Mouse (Mus musculus) liver, embryonic 15.5 days (tissue): ENCODE data around the gene Stab1. TPM values are rescaled to one million over a fixed set of nuclear protein-coding genes. Genes with fewer than 3 reads are reported as not detected.

ENCODE experiments used
- ATAC-seq: fragments of 200-750 bp; cut with Nextera tagmentation; 2 replicates; pipeline ENCODE4 v1.8.0; 2017; ENCODE audit warnings: moderate number of reproducible peaks, mild to moderate bottlenecking, moderate library complexity; ENCODE audit not compliant: insufficient read depth
- H3K27ac ChIP-seq: fragments of 300-500 bp; sonication (generic); replicated peaks from 2 replicates; pipeline ENCODE4 v1.5.1; 2015; ENCODE audit warnings: mild to moderate bottlenecking, inconsistent platforms
- H3K27me3 ChIP-seq: fragments of 300-500 bp; sonication (generic); 2 replicates; pipeline ENCODE4 v1.6.1; 2015; ENCODE audit warnings: mild to moderate bottlenecking, inconsistent platforms
- H3K36me3 ChIP-seq: fragments of 300-500 bp; sonication (generic); replicated peaks from 2 replicates; pipeline ENCODE4 v1.6.1; 2015; ENCODE audit warnings: moderate library complexity, mild to moderate bottlenecking, inconsistent platforms
- H3K4me1 ChIP-seq: fragments of 300-500 bp; sonication (generic); replicated peaks from 2 replicates; pipeline ENCODE4 v1.6.1; 2015; ENCODE audit warnings: inconsistent platforms
- H3K4me2 ChIP-seq: fragments of 300-500 bp; sonication (generic); 2 replicates; pipeline ENCODE4 v1.6.1; 2015; ENCODE audit warnings: moderate library complexity, mild to moderate bottlenecking, inconsistent platforms
- H3K4me3 ChIP-seq: fragments of 300-500 bp; sonication (generic); replicated peaks from 2 replicates; pipeline ENCODE4 v1.5.1; 2015; ENCODE audit warnings: mild to moderate bottlenecking, inconsistent platforms
- H3K9ac ChIP-seq: fragments of 300-500 bp; sonication (generic); 2 replicates; pipeline ENCODE4 v1.6.1; 2015; ENCODE audit warnings: moderate library complexity, mild to moderate bottlenecking, inconsistent platforms
- H3K9me3 ChIP-seq: fragments of 300-500 bp; sonication (generic); replicated peaks from 2 replicates; pipeline ENCODE4 v1.6.1; 2016; ENCODE audit warnings: inconsistent platforms
- WGBS: fragments of 180-500 bp; shearing (Covaris S2); methylation state at CpG from one replicate; pipeline ENCODE4 v1.1.7; 2015; ENCODE audit warnings: mixed read lengths; ENCODE audit not compliant: insufficient replicate concordance; 5-methylcytosine and 5-hydroxymethylcytosine counted together
- polyA plus RNA-seq: library from polyadenylated mRNA; unstranded; fragments of >200 nt; fragmentation: Nextera tagmentation; extraction: Ambion mirVana; gene quantifications from 2 replicates; pipeline ENCODE4 v1.2.1, GENCODE M21; 2015

Gene Stab1
- 22.0 and 27.4 TPM in 2 replicates for polyA plus RNA-seq

GRCm38 (mm10) chr14:31168425-31168824 is at the start of gene Stab1:
TSS of gene Stab1 (minus strand) at chr14:31168641.
- Histone ChIP-seq H3K4me2 (no peak within 1 kb of the TSS), H3K36me3 (peaks cover 35% of the 10 kb centered on the region), H3K9ac (no peak within 1 kb of the TSS), H3K27me3 (peaks cover 27% of the 10 kb centered on the region), H3K27ac (no peak within 1 kb of the TSS; the same call in 1 of the 2 replicates), H3K4me3 (peak within 1 kb of the TSS; percentile 9), H3K9me3 (no peaks in the 10 kb centered on the region), H3K4me1 (peaks cover 45% of the 10 kb centered on the region)
- WGBS = 9% methylated on average over 10 of the region's 10 CpGs
- no peak for ATAC-seq

GRCm38 (mm10) chr14:31217666-31218065 is 49.2 kb upstream of the Stab1 start, which contains the start of gene Sema3g:
TSS of gene Sema3g (plus strand) at chr14:31217860.
- 8% methylated on average over 11 of the region's 11 CpGs for WGBS
- Histone ChIP-seq H3K27me3 (peaks cover 7% of the 10 kb centered on the region; the same call in 1 of the 2 replicates), H3K9ac (no peak within 1 kb of the TSS), H3K27ac (no peak within 1 kb of the TSS), H3K4me1 (peaks cover 31% of the 10 kb centered on the region), H3K36me3 (no peaks in the 10 kb centered on the region), H3K4me2 (no peak within 1 kb of the TSS), H3K4me3 (no peak within 1 kb of the TSS), H3K9me3 (no peaks in the 10 kb centered on the region)
- ATAC-seq = no peak; the same call in 1 of the 2 replicates

GRCm38 (mm10) chr14:31216846-31217245 is 48.4 kb upstream of the Stab1 start, which contains the start of gene Nisch:
TSS of gene Nisch (minus strand) at chr14:31216946.
- Histone ChIP-seq H3K9ac (no peak within 1 kb of the TSS), H3K4me3 (no peak within 1 kb of the TSS), H3K4me2 (no peak within 1 kb of the TSS), H3K4me1 (peaks cover 31% of the 10 kb centered on the region), H3K36me3 (no peaks in the 10 kb centered on the region), H3K27me3 (peaks cover 7% of the 10 kb centered on the region; the same call in 1 of the 2 replicates), H3K27ac (no peak within 1 kb of the TSS), H3K9me3 (no peaks in the 10 kb centered on the region)
- WGBS = 58% methylated on average over 2 of the region's 2 CpGs
- ATAC-seq = no peak

- Histone ChIP-seq H3K27me3 (no peaks in the 10 kb centered on the region; the same call in 1 of the 2 replicates), H3K9ac (no peak overlapping the region), H3K4me3 (no peak overlapping the region), H3K27ac (no peak overlapping the region), H3K36me3 (no peaks in the 10 kb centered on the region), H3K4me2 (no peak overlapping the region; the same call in 1 of the 2 replicates), H3K9me3 (no peaks in the 10 kb centered on the region), H3K4me1 (peaks cover 38% of the 10 kb centered on the region)
- no peak for ATAC-seq
- WGBS = 26% methylated on average over 15 of the region's 15 CpGs
These were observed 46.9 kb upstream of the Stab1 start for GRCm38 (mm10) chr14:31215157-31216002.

GRCm38 (mm10) chr14:31214684-31215083 is 46.2 kb upstream of the Stab1 start:
- WGBS = 49% methylated on average over 3 of the region's 3 CpGs
- no peak overlapping the region for H3K9ac ChIP-seq
- ATAC-seq = no peak

GRCm38 (mm10) chr14:31213868-31214267 is 45.4 kb upstream of the Stab1 start:
- no peak; the same call in 1 of the 2 replicates for ATAC-seq
- Histone ChIP-seq H3K27me3 (no peaks in the 10 kb centered on the region; the same call in 1 of the 2 replicates), H3K4me3 (no peak overlapping the region), H3K9me3 (no peaks in the 10 kb centered on the region), H3K36me3 (no peaks in the 10 kb centered on the region), H3K9ac (no peak overlapping the region), H3K4me2 (no peak overlapping the region), H3K27ac (peak overlapping the region; percentile 45), H3K4me1 (peaks cover 45% of the 10 kb centered on the region)
- WGBS = 56% methylated on average over 8 of the region's 8 CpGs

More at GRCm38 (mm10) chr14:31214684-31215083, 46.2 kb upstream of the Stab1 start:
- Histone ChIP-seq H3K27ac (no peak overlapping the region; the same call in 1 of the 2 replicates), H3K4me1 (peaks cover 38% of the 10 kb centered on the region), H3K36me3 (no peaks in the 10 kb centered on the region), H3K4me3 (no peak overlapping the region), H3K27me3 (no peaks in the 10 kb centered on the region; the same call in 1 of the 2 replicates), H3K4me2 (no peak overlapping the region), H3K9me3 (no peaks in the 10 kb centered on the region)

GRCm38 (mm10) chr14:31212499-31212898 is 44.1 kb upstream of the Stab1 start:
- Histone ChIP-seq H3K36me3 (no peaks in the 10 kb centered on the region), H3K9me3 (no peaks in the 10 kb centered on the region), H3K9ac (no peak overlapping the region), H3K27me3 (0 out of 2 replicates have a peak, but pooled peaks cover 3% of the 10 kb centered on the region), H3K27ac (no peak overlapping the region), H3K4me2 (no peak overlapping the region), H3K4me3 (no peak overlapping the region), H3K4me1 (peaks cover 53% of the 10 kb centered on the region)
- 68% methylated on average over 3 of the region's 3 CpGs for whole genome bisulfite sequencing
- no peak for ATAC-seq

GRCm38 (mm10) chr14:31211854-31212253 is 43.4 kb upstream of the Stab1 start:
- WGBS = 68% methylated on average over 6 of the region's 6 CpGs
- Histone ChIP-seq H3K4me1 (peaks cover 56% of the 10 kb centered on the region), H3K4me2 (no peak overlapping the region), H3K9ac (no peak overlapping the region), H3K36me3 (no peaks in the 10 kb centered on the region), H3K4me3 (no peak overlapping the region), H3K27me3 (0 out of 2 replicates have a peak, but pooled peaks cover 3% of the 10 kb centered on the region), H3K27ac (no peak overlapping the region), H3K9me3 (no peaks in the 10 kb centered on the region)
- no peak for ATAC-seq

- 0 out of 2 replicates have a peak, but pooled peaks cover 3% of the 10 kb centered on the region for H3K27me3 ChIP-seq
- peaks cover 5% of the 10 kb centered on the region; the same call in 1 of the 2 replicates for H3K36me3 ChIP-seq
- 0 out of 2 replicates have a peak overlapping the region, but pooled peaks have one; percentile 4 for H3K9ac ChIP-seq
- no peaks in the 10 kb centered on the region for H3K9me3 ChIP-seq
- H3K27ac ChIP-seq = peak overlapping the region; percentile 14; the same call in 1 of the 2 replicates
- no peak for ATAC-seq
- peak overlapping the region; percentile 91 for H3K4me2 ChIP-seq
- 0 out of 2 replicates have a peak overlapping the region, but pooled peaks have one; percentile 2 for H3K4me3 ChIP-seq
- H3K4me1 ChIP-seq = peaks cover 62% of the 10 kb centered on the region
- WGBS = 49% methylated on average over 4 of the region's 4 CpGs
These were observed 40.7 kb upstream of the Stab1 start for GRCm38 (mm10) chr14:31209133-31209557.

GRCm38 (mm10) chr14:31208084-31208483 is 39.6 kb upstream of the Stab1 start, which contains the start of gene Tnnc1:
TSS of gene Tnnc1 (plus strand) at chr14:31208312.
- WGBS = 66% methylated on average over 2 of the region's 2 CpGs
- Histone ChIP-seq H3K9me3 (no peaks in the 10 kb centered on the region), H3K4me2 (peak within 1 kb of the TSS; percentile 91), H3K4me1 (peaks cover 55% of the 10 kb centered on the region), H3K4me3 (peak within 1 kb of the TSS; percentile 83), H3K27ac (peak within 1 kb of the TSS; percentile 88), H3K27me3 (0 out of 2 replicates have a peak, but pooled peaks cover 3% of the 10 kb centered on the region), H3K9ac (peak within 1 kb of the TSS; percentile 87), H3K36me3 (peaks cover 14% of the 10 kb centered on the region)
- ATAC-seq = no peak
